In the genomic region with DNA sequence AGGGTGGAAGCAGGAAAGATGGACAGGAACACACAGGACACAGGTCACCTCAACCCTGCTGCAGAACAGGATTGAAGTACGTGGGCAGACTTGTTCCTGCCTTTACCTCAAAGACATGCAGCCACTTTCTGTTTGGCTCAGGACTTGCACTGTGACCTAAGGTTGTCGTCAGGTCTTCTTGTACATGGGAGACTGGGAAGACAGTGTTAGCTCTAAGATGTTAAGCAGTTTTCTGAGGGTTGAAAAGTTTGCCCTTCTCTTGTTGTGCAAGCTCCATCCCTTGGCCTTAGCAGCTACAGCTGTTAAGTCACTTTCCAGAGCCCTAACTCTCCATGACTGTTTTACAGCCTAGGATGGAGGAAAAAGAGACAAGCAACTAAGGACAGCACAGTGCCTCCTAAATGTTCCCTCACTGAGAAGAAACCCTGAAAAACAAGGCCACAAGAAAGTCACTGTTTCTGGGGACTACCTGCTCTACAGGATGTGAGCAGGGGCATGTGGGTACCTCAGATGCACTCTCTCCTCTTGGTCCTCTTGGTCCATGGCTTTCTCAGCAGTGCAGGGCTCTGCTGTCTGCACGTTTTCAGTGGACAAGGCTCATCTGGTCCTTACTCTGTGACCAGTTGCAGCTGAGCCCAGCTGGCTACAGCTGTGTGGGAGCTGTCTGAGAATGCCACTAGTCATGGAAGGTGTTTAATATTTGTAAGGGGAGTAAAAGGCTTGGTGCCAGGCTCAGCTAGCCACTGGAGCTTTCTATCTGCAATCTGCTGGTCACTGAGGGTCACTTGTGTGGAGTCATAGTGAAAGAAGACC, we compare ENCODE assay signal across 14 mouse cellular contexts.
A peak's percentile ranks its signal among the peaks of the same experiment; 100 is the strongest.
DNase-seq lines count a peak whose midpoint lies in the region; ATAC-seq and TF ChIP-seq lines count a peak whose summit lies in the region.
"Had no signal": no experiment of that assay in that cellular context is flagged by ENCODE, and none has a peak within 500 bp of the region (broad histone marks: within the 10 kb centered on the region; RNA-seq: fewer than 3 reads in every experiment).

No protein-coding gene starts in this region.

- H3K36me3 ChIP-seq in heart, postnatal 0 days (replicated peaks; ENCODE audit: control insufficient read depth, insufficient read depth, low read length): no peaks in the 10 kb centered on the region
- H3K36me3 ChIP-seq in kidney, postnatal 0 days (ENCODE audit: insufficient read depth, low read length): no peaks in the 10 kb centered on the region
- no peaks in the 10 kb centered on the region for H3K36me3 ChIP-seq in myocyte (ENCODE audit: control insufficient read depth, insufficient read depth)
- no peaks in the 10 kb centered on the region for H3K36me3 ChIP-seq in hindbrain, embryonic 16.5 days (ENCODE audit: control insufficient read depth, insufficient read depth, low read length)
- H3K36me3 ChIP-seq: forebrain, embryonic 12.5 days; hindbrain, embryonic 15.5 days; neural tube, embryonic 12.5 days had no signal

- H3K79me2 ChIP-seq in myocyte (ENCODE audit: control insufficient read depth, insufficient read depth): no peaks in the 10 kb centered on the region

- no peaks in the 10 kb centered on the region for H3K9me3 ChIP-seq in heart, postnatal 0 days (replicated peaks; ENCODE audit: control insufficient read depth, low read length)
- no peaks in the 10 kb centered on the region for H3K9me3 ChIP-seq in kidney, postnatal 0 days (replicated peaks; ENCODE audit: low read length)
- H3K9me3 ChIP-seq in hindbrain, embryonic 16.5 days (ENCODE audit: control insufficient read depth, low read length): no peaks in the 10 kb centered on the region
- H3K9me3 ChIP-seq: forebrain, embryonic 12.5 days; hindbrain, embryonic 15.5 days; neural tube, embryonic 12.5 days had no signal

- ATAC-seq in heart, postnatal 0 days (ENCODE audit: insufficient read depth, low read depth): peak; percentile 67
- ATAC-seq in kidney, postnatal 0 days (replicated peaks; ENCODE audit: low FRiP score, low read depth): peak; percentile 76
- ATAC-seq in hindbrain, embryonic 16.5 days: no peak

- H3K27me3 ChIP-seq in heart, postnatal 0 days (ENCODE audit: control insufficient read depth, insufficient read depth, low read length): no peaks in the 10 kb centered on the region
- H3K27me3 ChIP-seq in kidney, postnatal 0 days (ENCODE audit: insufficient read depth, low read length): no peaks in the 10 kb centered on the region
- H3K27me3 ChIP-seq in myocyte (ENCODE audit: control insufficient read depth, insufficient read depth, insufficient read length): no peaks in the 10 kb centered on the region
- no peaks in the 10 kb centered on the region for H3K27me3 ChIP-seq in hindbrain, embryonic 16.5 days (replicated peaks; ENCODE audit: control insufficient read depth, insufficient read depth, low read length)
- H3K27me3 ChIP-seq: CH12.LX; forebrain, embryonic 12.5 days; hindbrain, embryonic 15.5 days; neural tube, embryonic 12.5 days had no signal

- H3K4me2 ChIP-seq in heart, postnatal 0 days (ENCODE audit: low read depth, low read length): no peak overlapping the region
- H3K4me2 ChIP-seq in kidney, postnatal 0 days (ENCODE audit: low read length): no peak overlapping the region
- peak overlapping the region; percentile 14 for H3K4me2 ChIP-seq in myocyte (ENCODE audit: low read depth)
- no peak overlapping the region for H3K4me2 ChIP-seq in hindbrain, embryonic 16.5 days (ENCODE audit: low read length)
- H3K4me2 ChIP-seq: forebrain, embryonic 12.5 days; hindbrain, embryonic 15.5 days; neural tube, embryonic 12.5 days had no signal

- TF ChIP-seq CTCF in lung, adult 2 months (IDR thresholded peaks at IDR 0.05; ENCODE audit: insufficient read depth, low read length): no peak
- TF ChIP-seq CTCF in heart, postnatal 0 days (IDR thresholded peaks at IDR 0.05; ENCODE audit: low read depth): no peak
- TF ChIP-seq CTCF in kidney, postnatal 0 days (IDR thresholded peaks at IDR 0.05; ENCODE audit: low read depth): no peak

- H3K4me1 ChIP-seq in lung, adult 2 months (ENCODE audit: control insufficient read depth, insufficient read depth, low read length): peaks cover 10% of the 10 kb centered on the region
- peaks cover 30% of the 10 kb centered on the region for H3K4me1 ChIP-seq in heart, postnatal 0 days (ENCODE audit: control insufficient read depth, insufficient read depth)
- peaks cover 9% of the 10 kb centered on the region for H3K4me1 ChIP-seq in kidney, postnatal 0 days (replicated peaks; ENCODE audit: insufficient read depth, low read length)
- no peaks in the 10 kb centered on the region for H3K4me1 ChIP-seq in hindbrain, embryonic 16.5 days (ENCODE audit: control insufficient read depth, insufficient read depth, low read depth, low read length)
- H3K4me1 ChIP-seq: forebrain, embryonic 12.5 days; hindbrain, embryonic 15.5 days; neural tube, embryonic 12.5 days had no signal

- H3ac ChIP-seq in myocyte (ENCODE audit: control insufficient read depth, insufficient read length): no peak overlapping the region

- WGBS in lung, adult 2 months: 54% methylated on average over 3 of the region's 3 CpGs
- WGBS in heart, postnatal 0 days: 73% methylated on average over 3 of the region's 3 CpGs
- WGBS in kidney, postnatal 0 days: 32% methylated on average over 3 of the region's 3 CpGs
- 81% methylated on average over 3 of the region's 3 CpGs for WGBS in hindbrain, embryonic 16.5 days

- no peak for TF ChIP-seq EP300 in heart, postnatal 0 days (IDR thresholded peaks at IDR 0.05; ENCODE audit: low read depth)

- H3K27ac ChIP-seq in heart, postnatal 0 days (ENCODE audit: low read depth): peak overlapping the region; percentile 61
- H3K27ac ChIP-seq in kidney, postnatal 0 days: peak overlapping the region; percentile 32
- H3K27ac ChIP-seq in hindbrain, embryonic 16.5 days (ENCODE audit: low read depth, low read length): no peak overlapping the region
- H3K27ac ChIP-seq: forebrain, embryonic 12.5 days; hindbrain, embryonic 15.5 days; neural tube, embryonic 12.5 days had no signal

- DNase-seq in lung, adult 18-20 months: peak; percentile 26 to 44
- no peak for DNase-seq in lung, adult 2 months
- DNase-seq in heart, postnatal 0 days (ENCODE audit: low spot score): no peak
- peak; percentile 86 for DNase-seq in kidney, postnatal 0 days (ENCODE audit: low spot score)
- no peak for DNase-seq in retina, postnatal 1 day
- no peak for DNase-seq in embryo, embryonic 9.5 days (ENCODE audit: extremely low spot score)
- DNase-seq: cerebellum, adult 9-11 months; spleen, adult 18-20 months had no signal

- H3K4me3 ChIP-seq in lung, adult 2 months (replicated peaks; ENCODE audit: extremely low read depth, low read depth, low read length): no peak overlapping the region
- H3K4me3 ChIP-seq in heart, postnatal 0 days (ENCODE audit: low read depth, low read length): no peak overlapping the region
- no peak overlapping the region for H3K4me3 ChIP-seq in kidney, postnatal 0 days (replicated peaks; ENCODE audit: low read depth, low read length)
- H3K4me3 ChIP-seq in myocyte: no peak overlapping the region
- H3K4me3 ChIP-seq in hindbrain, embryonic 16.5 days (ENCODE audit: low read length): no peak overlapping the region
- H3K4me3 ChIP-seq: forebrain, embryonic 12.5 days; hindbrain, embryonic 15.5 days; neural tube, embryonic 12.5 days had no signal

- no peak for TF ChIP-seq POLR2A in lung, adult 2 months (IDR thresholded peaks at IDR 0.05; ENCODE audit: borderline replicate concordance, extremely low read depth, low read depth, low read length)
- no peak for TF ChIP-seq POLR2A in myocyte (IDR thresholded peaks at IDR 0.05; ENCODE audit: insufficient read length, low read depth)

- H3K9ac ChIP-seq in heart, postnatal 0 days (replicated peaks; ENCODE audit: low read depth, low read length): no peak overlapping the region
- no peak overlapping the region for H3K9ac ChIP-seq in kidney, postnatal 0 days (ENCODE audit: low read depth, low read length)
- no peak overlapping the region for H3K9ac ChIP-seq in hindbrain, embryonic 16.5 days (ENCODE audit: low read depth, low read length)
- H3K9ac ChIP-seq: forebrain, embryonic 12.5 days; hindbrain, embryonic 15.5 days; neural tube, embryonic 12.5 days had no signal

TF ChIP-seq in myocyte, 11 proteins besides CTCF, POLR2A, EP300 and RAD21:
- TF ChIP-seq SRF (IDR thresholded peaks at IDR 0.05; ENCODE audit: control insufficient read depth, insufficient read length, low read depth) (no peak), REST (IDR thresholded peaks at IDR 0.05; ENCODE audit: insufficient read depth, insufficient read length) (no peak), USF1 (IDR thresholded peaks at IDR 0.05; ENCODE audit: low read depth) (no peak), TCF3 (IDR thresholded peaks at IDR 0.05; ENCODE audit: insufficient read length, low read depth) (no peak), MAX (IDR thresholded peaks at IDR 0.05; ENCODE audit: low read depth) (no peak), E2F4 (IDR thresholded peaks at IDR 0.05; ENCODE audit: insufficient read depth) (no peak), MYOD1 (IDR thresholded peaks at IDR 0.05; ENCODE audit: control insufficient read depth in 1 of 3, insufficient read length in 2 of 3, low read depth in 2 of 3) (no peak), TCF12 (IDR thresholded peaks at IDR 0.05; ENCODE audit: insufficient read depth, poor library complexity, severe bottlenecking) (no peak), CEBPB (IDR thresholded peaks at IDR 0.05; ENCODE audit: insufficient read depth, poor library complexity, severe bottlenecking) (no peak), POLR2AphosphoS2 (IDR thresholded peaks at IDR 0.05; ENCODE audit: insufficient read length, low read depth) (no peak), MYOG (IDR thresholded peaks at IDR 0.05; ENCODE audit: control insufficient read depth in 1 of 3, insufficient read depth in 1 of 3, insufficient read length in 2 of 3, low read depth in 2 of 3) (no peak)

Comparison
In these comparisons a context has a peak if more than half of its experiments do, and no peak if none do; other contexts are left out.
1. DNase-seq: peak in lung, adult 18-20 months (2 of 2) and kidney, postnatal 0 days (single experiment); none in lung, adult 2 months (single experiment), heart, postnatal 0 days (single experiment), retina, postnatal 1 day (single experiment) and embryo, embryonic 9.5 days (single experiment).